23 mouse cellular contexts compared by ENCODE assay signal in genomic region chr10:60296027-60296426, GRCm38 (mm10). TPM values are rescaled to one million over a fixed set of nuclear protein-coding genes. Genes with fewer than 3 reads are reported as not detected.
DNase-seq lines count a peak whose midpoint lies in the region; ATAC-seq and TF ChIP-seq lines count a peak whose summit lies in the region.
"Had no signal": no experiment of that assay in that cellular context is flagged by ENCODE, and none has a peak within 500 bp of the region (broad histone marks: within the 10 kb centered on the region; RNA-seq: fewer than 3 reads in every experiment).

No protein-coding gene starts in this region.

- no peak for TF ChIP-seq EP300 in stomach, postnatal 0 days (optimal IDR thresholded peaks at IDR 0.05)

- 67% methylated on average over 9 of the region's 9 CpGs for WGBS in stomach, postnatal 0 days

- H3K4me3 ChIP-seq in stomach, postnatal 0 days (ENCODE audit: low read depth, low read length) = no peak overlapping the region
- H3K4me3 ChIP-seq: forebrain, embryonic 12.5 days; hindbrain, embryonic 12.5 days; kidney, embryonic 15.5 days; limb, embryonic 12.5 days; liver, embryonic 12.5 days; midbrain, embryonic 12.5 days had no signal

- no peak for TF ChIP-seq CTCF in stomach, postnatal 0 days (IDR thresholded peaks at IDR 0.05; ENCODE audit: low read depth)

- H3K27ac ChIP-seq in stomach, postnatal 0 days (replicated peaks) = no peak overlapping the region
- H3K27ac ChIP-seq: forebrain, embryonic 12.5 days; kidney, embryonic 15.5 days; limb, embryonic 12.5 days; liver, embryonic 12.5 days; midbrain, embryonic 12.5 days had no signal

- no peak for ATAC-seq in stomach, postnatal 0 days (ENCODE audit: low FRiP score, low TSS enrichment)
- ATAC-seq: intestine, postnatal 0 days; liver, embryonic 12.5 days had no signal

- DNase-seq in layer of hippocampus, adult 11-12 months (ENCODE audit: low spot score) = peak; percentile 55
- no peak for DNase-seq in layer of hippocampus, postnatal 25 days (ENCODE audit: extremely low spot score in 1 of 2, low spot score in 1 of 2)
- peak; percentile 50 for DNase-seq in retina, postnatal 1 day
- no peak for DNase-seq in retina, embryonic 14.5 days (ENCODE audit: low spot score)
- peak; percentile 88 for DNase-seq in fat pad, adult 2 months (ENCODE audit: extremely low read depth, low read depth, low spot score)
- peak; percentile 62 for DNase-seq in lung, postnatal 36 days
- DNase-seq in stomach, postnatal 0 days (ENCODE audit: low spot score) = no peak
- DNase-seq: adrenal gland, adult 8-10 months; B cell, adult 2 months; cerebellum, adult 8-10 months; gastrocnemius, postnatal 10 days; kidney, postnatal 36 days; layer of hippocampus, adult 9-11 months; right cerebral cortex, postnatal 14 days had no signal

- no peaks in the 10 kb centered on the region for H3K9me3 ChIP-seq in stomach, postnatal 0 days (ENCODE audit: control insufficient read depth, low read length)
- H3K9me3 ChIP-seq: forebrain, embryonic 12.5 days; G1E; hindbrain, embryonic 12.5 days; kidney, embryonic 15.5 days; limb, embryonic 12.5 days; liver, embryonic 12.5 days; midbrain, embryonic 12.5 days had no signal

- H3K4me1 ChIP-seq in stomach, postnatal 0 days (replicated peaks; ENCODE audit: control insufficient read depth, insufficient read depth) = no peaks in the 10 kb centered on the region
- H3K4me1 ChIP-seq: forebrain, embryonic 12.5 days; limb, embryonic 12.5 days had no signal

- H3K36me3 ChIP-seq in stomach, postnatal 0 days (ENCODE audit: control insufficient read depth, insufficient read depth, low read length) = peaks cover 57% of the 10 kb centered on the region

- no peak overlapping the region for H3K9ac ChIP-seq in stomach, postnatal 0 days (ENCODE audit: low read length)
- H3K9ac ChIP-seq: forebrain, embryonic 12.5 days; hindbrain, embryonic 12.5 days; kidney, embryonic 15.5 days; limb, embryonic 12.5 days; liver, embryonic 12.5 days; midbrain, embryonic 12.5 days had no signal

- H3K27me3 ChIP-seq in stomach, postnatal 0 days (ENCODE audit: control insufficient read depth, insufficient read depth, low read length) = no peaks in the 10 kb centered on the region
- H3K27me3 ChIP-seq: CH12.LX; forebrain, embryonic 12.5 days; hindbrain, embryonic 12.5 days; kidney, embryonic 15.5 days; limb, embryonic 12.5 days; liver, embryonic 12.5 days; midbrain, embryonic 12.5 days had no signal

- no peak overlapping the region for H3K4me2 ChIP-seq in stomach, postnatal 0 days (replicated peaks; ENCODE audit: low read depth)
- H3K4me2 ChIP-seq: forebrain, embryonic 12.5 days; hindbrain, embryonic 12.5 days; kidney, embryonic 15.5 days; limb, embryonic 12.5 days; liver, embryonic 12.5 days; midbrain, embryonic 12.5 days had no signal

RNA-seq across cellular contexts. Expression of gene Psap, which starts 18.6 kb away (rescaled TPM):
- 1,000 to 10,000 TPM; 1,375 to 1,496 TPM for total RNA-seq in layer of hippocampus, postnatal 25 days (2021)
- 128 and 129 TPM in 2 replicates for polyA plus RNA-seq in stomach, postnatal 0 days (2015; fragmentation: Nextera tagmentation; extraction: Ambion mirVana)

RNA-seq across cellular contexts. Expression of gene Vsir, which starts 50.6 kb away (rescaled TPM):
- 10 to 100 TPM; 25.2 to 25.9 TPM for total RNA-seq in layer of hippocampus, postnatal 25 days (2021)
- 4.2 and 4.3 TPM in 2 replicates for polyA plus RNA-seq in stomach, postnatal 0 days (2015; fragmentation: Nextera tagmentation; extraction: Ambion mirVana)

Comparison
In these comparisons a context has a peak if more than half of its experiments do, and no peak if none do; other contexts are left out.
1. DNase-seq: peak in layer of hippocampus, adult 11-12 months (single experiment), retina, postnatal 1 day (single experiment), fat pad, adult 2 months (single experiment) and lung, postnatal 36 days (single experiment); none in layer of hippocampus, postnatal 25 days (0 of 2), retina, embryonic 14.5 days (single experiment) and stomach, postnatal 0 days (single experiment).